Mouse (Mus musculus) small intestine, adult 2 months (tissue): Measurements from ENCODE around the gene Gmeb2.

Experiments
- CTCF ChIP-seq: fragments of 200-500 bp; IDR thresholded peaks from 2 replicates; pipeline ENCODE4 v1.5.1; 2012; ENCODE audit warnings: low read depth, mild to moderate bottlenecking, control low read depth, inconsistent platforms, low read length, moderate library complexity, mixed read lengths; ENCODE audit not compliant: insufficient replicate concordance, insufficient read length; ENCODE audit errors: extremely low read depth
- POLR2A ChIP-seq: fragments of 200-500 bp; IDR thresholded peaks from 2 replicates; pipeline ENCODE4 v1.6.1; 2012; ENCODE audit warnings: low read depth, mild to moderate bottlenecking, control low read depth, inconsistent platforms, low read length, moderate library complexity

DNA sequence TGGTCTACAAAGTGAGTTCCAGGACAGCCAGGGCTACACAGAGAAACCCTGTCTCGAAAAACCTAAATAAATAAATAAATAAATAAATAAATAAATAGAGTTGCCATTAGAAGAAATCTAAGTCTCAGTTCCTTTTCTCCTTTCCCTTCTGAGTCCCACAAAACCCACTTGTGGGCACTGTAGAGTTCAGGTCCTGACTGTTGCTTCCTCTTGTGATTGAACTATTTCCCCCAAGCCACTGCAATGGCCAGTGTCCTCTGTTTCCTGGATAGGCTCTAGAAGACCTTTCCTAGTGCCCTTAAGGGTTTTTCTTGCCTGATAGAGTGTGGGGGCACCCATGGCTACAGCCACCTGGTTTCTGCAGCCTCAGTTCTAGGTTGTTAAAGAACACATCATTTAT, 17.1 kb upstream of the Gmeb2 start:
- TF ChIP-seq CTCF (no peak), POLR2A (no peak)
